Comparison of ENCODE assay signal across 7 mouse cellular contexts in the genomic region with DNA sequence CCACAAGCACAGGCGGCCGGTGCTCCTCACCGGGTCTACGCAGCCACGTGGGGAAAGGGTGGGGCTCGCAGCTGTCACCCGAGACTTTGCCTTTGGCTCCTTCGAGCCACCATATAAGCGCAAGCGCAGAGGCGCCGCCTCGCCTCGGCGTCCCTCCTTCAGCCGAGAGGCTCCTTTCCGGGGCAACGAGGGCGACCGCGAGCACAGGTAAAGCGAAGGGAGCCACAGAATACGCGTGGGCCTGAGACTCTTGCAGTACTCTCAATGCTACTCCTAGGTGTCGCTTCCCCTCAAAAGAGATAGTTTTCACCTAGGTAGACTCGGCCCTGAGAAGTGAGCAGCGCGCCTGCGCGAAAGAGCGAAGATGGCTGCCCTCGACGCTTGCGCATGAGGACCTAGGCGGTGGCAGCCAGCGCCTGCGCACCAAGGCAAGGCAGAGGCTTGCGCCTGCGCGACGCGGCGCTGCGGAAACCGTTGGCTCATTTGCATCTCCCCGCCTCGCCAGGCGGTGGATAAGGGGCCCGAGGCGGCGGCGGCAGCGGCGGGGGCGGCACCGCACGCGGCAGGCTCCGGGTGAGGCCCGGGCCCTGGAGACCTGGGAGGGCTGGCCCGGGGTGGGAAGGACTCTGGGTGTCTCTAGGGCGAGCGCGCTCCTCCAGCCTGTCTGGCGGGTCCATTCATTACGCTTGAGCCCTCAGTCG. TPM values are rescaled to one million over a fixed set of nuclear protein-coding genes. Genes with fewer than 3 reads are reported as not detected.
DNase-seq lines count a peak whose midpoint lies in the region; ATAC-seq lines count a peak whose summit lies in the region.

A gene (plus strand): TSS at position 147 of the 701 bp plus-strand sequence.
A gene (minus strand): TSS at position 387 of the 701 bp plus-strand sequence.

- ATAC-seq in intestine, embryonic 16.5 days: peak; percentile 98
- ATAC-seq in midbrain, embryonic 11.5 days (ENCODE audit: low FRiP score): peak; percentile 97

- H3K27ac ChIP-seq in intestine, embryonic 16.5 days (ENCODE audit: low read length): peak within 1 kb of the TSS; percentile 95
- peak within 1 kb of the TSS; percentile 85 for H3K27ac ChIP-seq in midbrain, embryonic 11.5 days (ENCODE audit: low read depth, low read length)

- intact Hi-C loops in left cerebral cortex, postnatal 36 days (cut with DNase I): loop anchor here (5.0 to 10.0 kb wide), 2 partner anchors 42 to 319 kb away; no protein-coding TSS in a partner anchor

- peaks cover 16% of the 10 kb centered on the region for H3K4me1 ChIP-seq in intestine, embryonic 16.5 days (ENCODE audit: control insufficient read depth, insufficient read depth, low read length)
- peaks cover 16% of the 10 kb centered on the region for H3K4me1 ChIP-seq in midbrain, embryonic 11.5 days (ENCODE audit: control insufficient read depth, insufficient read depth, low read length)

- under 1% methylated on average over 66 of the region's 67 CpGs for WGBS in intestine, embryonic 16.5 days
- WGBS in midbrain, embryonic 11.5 days: under 1% methylated on average over 65 of the region's 67 CpGs

- peak within 1 kb of the TSS; percentile 83 for H3K9ac ChIP-seq in intestine, embryonic 16.5 days (ENCODE audit: low read depth, low read length)
- peak within 1 kb of the TSS; percentile 86 for H3K9ac ChIP-seq in midbrain, embryonic 11.5 days (ENCODE audit: low read length)

- peak within 1 kb of the TSS; percentile 58 for H3K4me3 ChIP-seq in intestine, embryonic 16.5 days (ENCODE audit: low read length)
- H3K4me3 ChIP-seq in midbrain, embryonic 11.5 days (ENCODE audit: low read depth, low read length): peak within 1 kb of the TSS; percentile 72

- H3K9me3 ChIP-seq in intestine, embryonic 16.5 days (ENCODE audit: control insufficient read depth, low read length): no peaks in the 10 kb centered on the region
- no peaks in the 10 kb centered on the region for H3K9me3 ChIP-seq in midbrain, embryonic 11.5 days (ENCODE audit: control insufficient read depth, low read length)

- peaks cover 8% of the 10 kb centered on the region; the same call in 1 of the 2 replicates for H3K36me3 ChIP-seq in intestine, embryonic 16.5 days (ENCODE audit: control insufficient read depth, insufficient read depth, low read length)
- peaks cover 6% of the 10 kb centered on the region; the same call in 1 of the 2 replicates for H3K36me3 ChIP-seq in midbrain, embryonic 11.5 days (ENCODE audit: control insufficient read depth, insufficient read depth, low read length)

- peak within 1 kb of the TSS; percentile 85 for H3K4me2 ChIP-seq in intestine, embryonic 16.5 days (ENCODE audit: low read depth, low read length)
- H3K4me2 ChIP-seq in midbrain, embryonic 11.5 days: peak within 1 kb of the TSS; percentile 78

- DNase-seq in adrenal gland, adult 2 months: peak; percentile 97
- peak; percentile 96 for DNase-seq in embryo, embryonic 11.5 days (ENCODE audit: low read depth, low spot score)
- DNase-seq in gastrocnemius, postnatal 4 days (ENCODE audit: low spot score in 2 of 2): peak; percentile 88 to 94
- peak; percentile 96 to 97 for DNase-seq in left cerebral cortex, postnatal 36 days (ENCODE audit: low spot score in 2 of 2)
- peak; percentile 100 for DNase-seq in midbrain, embryonic 11.5 days (ENCODE audit: low spot score, missing footprints)
- peak; percentile 97 for DNase-seq in skeletal muscle tissue, adult 2 months (ENCODE audit: low read depth, low spot score)

- no peaks in the 10 kb centered on the region for H3K27me3 ChIP-seq in intestine, embryonic 16.5 days (replicated peaks; ENCODE audit: control insufficient read depth, insufficient read depth, low read length)
- no peaks in the 10 kb centered on the region for H3K27me3 ChIP-seq in midbrain, embryonic 11.5 days (ENCODE audit: control insufficient read depth, insufficient read depth, low read length)

RNA-seq across cellular contexts. Expression of the first gene that starts in this region (rescaled TPM):
- total RNA-seq in adrenal gland, adult 2 months (2021): 10 to 100 TPM; 31.8 to 31.9 TPM
- 34.8 and 36.2 TPM in 2 replicates for polyA plus RNA-seq in adrenal gland, adult 2 months (2012; rRNA removed)
- 10 to 100 TPM; 49.1 to 52.6 TPM for total RNA-seq in gastrocnemius, postnatal 4 days (2021)
- 17.3 and 18.1 TPM in 2 replicates for polyA plus RNA-seq in intestine, embryonic 16.5 days (2015; fragmentation: Nextera tagmentation; extraction: Ambion mirVana)
- total RNA-seq in left cerebral cortex, postnatal 36 days (2021): 100 to 1,000 TPM; 105 to 126 TPM
- 42.4 and 47.5 TPM in 2 replicates for polyA plus RNA-seq in midbrain, embryonic 11.5 days (2014; fragmentation: Nextera tagmentation; extraction: Ambion mirVana)

RNA-seq across cellular contexts. Expression of the second gene that starts in this region (rescaled TPM):
- total RNA-seq in adrenal gland, adult 2 months (2021): 10 to 100 TPM; 10.8 to 11.5 TPM
- 17.4 and 21.2 TPM in 2 replicates for polyA plus RNA-seq in adrenal gland, adult 2 months (2012; rRNA removed)
- 10 to 100 TPM; 16.1 to 16.4 TPM for total RNA-seq in gastrocnemius, postnatal 4 days (2021)
- polyA plus RNA-seq in intestine, embryonic 16.5 days (2015; fragmentation: Nextera tagmentation; extraction: Ambion mirVana): 25.1 and 29.0 TPM in 2 replicates
- 10 to 100 TPM; 37.4 to 42.2 TPM for total RNA-seq in left cerebral cortex, postnatal 36 days (2021)
- 27.3 and 31.1 TPM in 2 replicates for polyA plus RNA-seq in midbrain, embryonic 11.5 days (2014; fragmentation: Nextera tagmentation; extraction: Ambion mirVana)

Comparison
In these comparisons a context has a peak if more than half of its experiments do, and no peak if none do; other contexts are left out.
1. Peak in every context shown above with its lines: DNase-seq, ATAC-seq, H3K4me3 ChIP-seq and H3K27ac ChIP-seq.